Mouse (Mus musculus) forebrain, embryonic 12.5 days (tissue): ENCODE measurements around the gene Vmn1r17. TPM values are rescaled to one million over a fixed set of nuclear protein-coding genes. Genes with fewer than 3 reads are reported as not detected.
"Not testable (repeated sequence)": the region's sequence is repeated elsewhere in the genome, so short reads cannot be mapped to it uniquely, and the experiment has no call there.

Experiments
- ATAC-seq: fragments of 200-750 bp; cut with Nextera tagmentation; 2 replicates; pipeline ENCODE4 v1.8.0; 2017; ENCODE audit warnings: moderate TSS enrichment; ENCODE audit not compliant: low FRiP score
- H3K27ac ChIP-seq: fragments of 300-500 bp; sonication (generic); 2 replicates; pipeline ENCODE4 v1.5.1; 2016; ENCODE audit warnings: mild to moderate bottlenecking
- H3K27me3 ChIP-seq: fragments of 300-500 bp; sonication (generic); 2 replicates; pipeline ENCODE4 v1.6.1; 2016; ENCODE audit warnings: mild to moderate bottlenecking
- H3K36me3 ChIP-seq: fragments of 300-500 bp; sonication (generic); replicated peaks from 2 replicates; pipeline ENCODE4 v1.6.1; 2016; ENCODE audit warnings: mild to moderate bottlenecking
- H3K4me1 ChIP-seq: fragments of 300-500 bp; sonication (generic); 2 replicates; pipeline ENCODE4 v1.6.1; 2016
- H3K4me2 ChIP-seq: fragments of 300-500 bp; sonication (generic); 2 replicates; pipeline ENCODE4 v1.6.1; 2016; ENCODE audit warnings: mild to moderate bottlenecking, moderate library complexity
- H3K4me3 ChIP-seq: fragments of 300-500 bp; sonication (generic); replicated peaks from 2 replicates; pipeline ENCODE4 v1.5.1; 2016; ENCODE audit warnings: mild to moderate bottlenecking
- H3K9ac ChIP-seq: fragments of 300-500 bp; sonication (generic); 2 replicates; pipeline ENCODE4 v1.6.1; 2016; ENCODE audit warnings: mild to moderate bottlenecking
- H3K9me3 ChIP-seq: fragments of 300-500 bp; sonication (generic); 2 replicates; pipeline ENCODE4 v1.6.1; 2016
- WGBS: fragments of 180-500 bp; shearing (Covaris S2); methylation state at CpG from one replicate; pipeline ENCODE4 v1.1.7; 2016; 5-methylcytosine and 5-hydroxymethylcytosine counted together
- polyA plus RNA-seq: library from polyadenylated mRNA; unstranded; fragments of >200 nt; fragmentation: Nextera tagmentation; extraction: Ambion mirVana; gene quantifications from 2 replicates; pipeline ENCODE4 v1.2.1, GENCODE M21; 2016

Vmn1r17 gene
- polyA plus RNA-seq, result not detected in 2 replicates

- Histone ChIP-seq H3K4me2 (no peak within 1 kb of the TSS), H3K4me1 (no peaks in the 10 kb centered on the region)
These were observed at the start of gene Vmn1r17 for GRCm38 (mm10) chr6:57363627-57364026. Gene Vmn1r17, minus strand, starts transcription at chr6:57363727.

GRCm38 (mm10) chr6:57403480-57403879 lies 40.0 kb upstream of the Vmn1r17 start, which contains the start of gene Vmn1r19:
Gene Vmn1r19, plus strand, starts transcription at chr6:57403780.
- not testable (repeated sequence) for ATAC-seq, H3K4me2 ChIP-seq, H3K4me1 ChIP-seq, H3K27me3 ChIP-seq, H3K4me3 ChIP-seq, H3K9me3 ChIP-seq, H3K27ac ChIP-seq, H3K9ac ChIP-seq, H3K36me3 ChIP-seq
- WGBS, result 80% methylated on average over 3 of the region's 3 CpGs

More at GRCm38 (mm10) chr6:57363627-57364026, at the start of gene Vmn1r17:
- H3K9ac ChIP-seq, result no peak within 1 kb of the TSS
- no peak within 1 kb of the TSS for H3K27ac ChIP-seq
- no peak for ATAC-seq
- no peaks in the 10 kb centered on the region for H3K27me3 ChIP-seq
- 86% methylated on average over 1 of the region's 1 CpGs for WGBS
- no peak within 1 kb of the TSS for H3K4me3 ChIP-seq
- no peaks in the 10 kb centered on the region for H3K9me3 ChIP-seq
- no peaks in the 10 kb centered on the region for H3K36me3 ChIP-seq

GRCm38 (mm10) chr6:57395683-57396082 lies 32.2 kb upstream of the Vmn1r17 start, which contains the start of gene Vmn1r18:
Gene Vmn1r18, minus strand, starts transcription at chr6:57395783.
- Histone ChIP-seq H3K4me3 (no peak within 1 kb of the TSS), H3K4me2 (no peak within 1 kb of the TSS)
- ATAC-seq, result no peak

GRCm38 (mm10) chr6:57367496-57367895 lies 4.0 kb upstream of the Vmn1r17 start:
- Histone ChIP-seq H3K27ac (no peak overlapping the region), H3K4me2 (no peak overlapping the region), H3K36me3 (no peaks in the 10 kb centered on the region), H3K4me3 (no peak overlapping the region), H3K9me3 (no peaks in the 10 kb centered on the region), H3K4me1 (no peaks in the 10 kb centered on the region), H3K9ac (no peak overlapping the region), H3K27me3 (no peaks in the 10 kb centered on the region)
- 83% methylated on average over 1 of the region's 1 CpGs for WGBS
- no peak for ATAC-seq

More at GRCm38 (mm10) chr6:57395683-57396082, 32.2 kb upstream of the Vmn1r17 start, which contains the start of gene Vmn1r18:
- no peaks in the 10 kb centered on the region for H3K36me3 ChIP-seq
- no peaks in the 10 kb centered on the region for H3K4me1 ChIP-seq
- H3K9ac ChIP-seq, result no peak within 1 kb of the TSS
- H3K9me3 ChIP-seq, result no peaks in the 10 kb centered on the region
- no peaks in the 10 kb centered on the region for H3K27me3 ChIP-seq
- no peak within 1 kb of the TSS for H3K27ac ChIP-seq

GRCm38 (mm10) chr6:57365866-57366265 lies 2.3 kb upstream of the Vmn1r17 start:
- not testable (repeated sequence) for H3K9me3 ChIP-seq, H3K36me3 ChIP-seq, H3K4me1 ChIP-seq, H3K9ac ChIP-seq, H3K4me3 ChIP-seq, H3K4me2 ChIP-seq, H3K27me3 ChIP-seq, ATAC-seq, H3K27ac ChIP-seq
- WGBS, result 94% methylated on average over 1 of the region's 1 CpGs

- no peak overlapping the region for H3K4me2 ChIP-seq
- H3K27ac ChIP-seq, result no peak overlapping the region
- no peaks in the 10 kb centered on the region for H3K36me3 ChIP-seq
- no peak overlapping the region for H3K9ac ChIP-seq
- 80% methylated on average over 2 of the region's 2 CpGs for WGBS
- H3K4me1 ChIP-seq, result no peaks in the 10 kb centered on the region
- ATAC-seq, result no peak
- H3K9me3 ChIP-seq, result no peaks in the 10 kb centered on the region
- H3K27me3 ChIP-seq, result no peaks in the 10 kb centered on the region
- H3K4me3 ChIP-seq, result no peak overlapping the region
These were observed 6.7 kb downstream of the Vmn1r17 start for GRCm38 (mm10) chr6:57356864-57357263.

- Histone ChIP-seq H3K27ac (no peak within 1 kb of the TSS), H3K4me3 (no peak within 1 kb of the TSS), H3K27me3 (no peaks in the 10 kb centered on the region), H3K4me2 (no peak within 1 kb of the TSS), H3K9ac (no peak within 1 kb of the TSS), H3K9me3 (no peaks in the 10 kb centered on the region), H3K4me1 (no peaks in the 10 kb centered on the region), H3K36me3 (no peaks in the 10 kb centered on the region)
- ATAC-seq, result no peak
- WGBS, result 80% methylated on average over 3 of the region's 3 CpGs
These were observed 34.1 kb downstream of the Vmn1r17 start, which contains the start of gene Vmn1r16 for GRCm38 (mm10) chr6:57329394-57329793. Gene Vmn1r16, minus strand, starts transcription at chr6:57329494.

GRCm38 (mm10) chr6:57326176-57326575 lies 37.4 kb downstream of the Vmn1r17 start:
- no peak overlapping the region for H3K4me3 ChIP-seq
- ATAC-seq, result no peak
- H3K27me3 ChIP-seq, result no peaks in the 10 kb centered on the region
- H3K4me2 ChIP-seq, result no peak overlapping the region
- H3K27ac ChIP-seq, result no peak overlapping the region
- H3K9ac ChIP-seq, result no peak overlapping the region
- H3K4me1 ChIP-seq, result no peaks in the 10 kb centered on the region
- no peaks in the 10 kb centered on the region for H3K36me3 ChIP-seq
- no peaks in the 10 kb centered on the region for H3K9me3 ChIP-seq

Other genes starting within 250 kb of the Vmn1r17 start
- gene Vmn1r11, start 230.3 kb downstream of the Vmn1r17 start, polyA plus RNA-seq, result not detected in 2 replicates
- gene Vmn1r12, start 206.8 kb downstream of the Vmn1r17 start, polyA plus RNA-seq, result not detected in 2 replicates
- gene Vmn1r13, start 160.4 kb downstream of the Vmn1r17 start, polyA plus RNA-seq, result not detected in 2 replicates
- not detected in 2 replicates for gene Vmn1r14, start 132.0 kb downstream of the Vmn1r17 start, polyA plus RNA-seq
- gene Vmn1r15, start 105.8 kb downstream of the Vmn1r17 start, polyA plus RNA-seq, result not detected in 2 replicates
- gene Vmn1r16, start 34.2 kb downstream of the Vmn1r17 start, polyA plus RNA-seq, result not detected in 2 replicates
- gene Vmn1r18, start 32.1 kb upstream of the Vmn1r17 start, polyA plus RNA-seq, result not detected in 2 replicates
- gene Vmn1r19, start 40.1 kb upstream of the Vmn1r17 start, polyA plus RNA-seq, result not detected in 2 replicates
- gene Vmn1r20, start 65.2 kb upstream of the Vmn1r17 start, polyA plus RNA-seq, result not detected in 2 replicates
- gene Ppm1k, start 171.7 kb upstream of the Vmn1r17 start, polyA plus RNA-seq, result 6.9 TPM in 2 replicates
- 2.5 and 2.8 TPM in 2 replicates for gene Herc6, start 217.3 kb upstream of the Vmn1r17 start, polyA plus RNA-seq